Mouse (Mus musculus) lung, adult 18-20 months (tissue): ENCODE measurements around the gene Tmem59.

Experiments
- DNase-seq, 2 experiments: peaks; one replicate each; pipeline ENCODE4 v3.0.0; 2022; ENCODE audit warnings: mixed read lengths in 2 of 2

Gene Tmem59

GRCm38 (mm10) chr4:107178182-107178829 lies at the start of gene Tmem59:
Tmem59 (plus strand) TSS chr4:107178399.
- peak; percentile 98 for DNase-seq

- peak in 1 of 2 experiments; percentile 22 for DNase-seq
Measured at GRCm38 (mm10) chr4:107129373-107129772, 48.8 kb upstream of the Tmem59 start.

GRCm38 (mm10) chr4:107130534-107130933 lies 47.7 kb upstream of the Tmem59 start:
- DNase-seq, result no peak

GRCm38 (mm10) chr4:107134891-107135290 lies 43.3 kb upstream of the Tmem59 start:
- no peak for DNase-seq

GRCm38 (mm10) chr4:107135663-107136062 lies 42.5 kb upstream of the Tmem59 start:
- DNase-seq, result no peak

GRCm38 (mm10) chr4:107136531-107136930 lies 41.7 kb upstream of the Tmem59 start:
- DNase-seq, result no peak

GRCm38 (mm10) chr4:107138948-107139835 lies 39.0 kb upstream of the Tmem59 start:
- DNase-seq, result no peak

- peak; percentile 11 to 25 for DNase-seq
Measured at GRCm38 (mm10) chr4:107139836-107140631, 38.2 kb upstream of the Tmem59 start.

- DNase-seq, result no peak
Measured at GRCm38 (mm10) chr4:107143511-107143910, 34.7 kb upstream of the Tmem59 start.

- no peak for DNase-seq
Measured at GRCm38 (mm10) chr4:107150991-107151390, 27.2 kb upstream of the Tmem59 start.

GRCm38 (mm10) chr4:107152571-107152970 lies 25.6 kb upstream of the Tmem59 start:
- no peak for DNase-seq

- DNase-seq, result no peak
Measured at GRCm38 (mm10) chr4:107156983-107157401, 21.2 kb upstream of the Tmem59 start.

GRCm38 (mm10) chr4:107159166-107159773 lies 18.9 kb upstream of the Tmem59 start:
- DNase-seq, result no peak

GRCm38 (mm10) chr4:107160181-107160580 lies 18.0 kb upstream of the Tmem59 start:
- no peak for DNase-seq

GRCm38 (mm10) chr4:107163341-107163740 lies 14.9 kb upstream of the Tmem59 start:
- DNase-seq, result no peak

GRCm38 (mm10) chr4:107163756-107164587 lies 14.2 kb upstream of the Tmem59 start:
- DNase-seq, result peak; percentile 56 to 73

GRCm38 (mm10) chr4:107166700-107167099 lies 11.5 kb upstream of the Tmem59 start:
- no peak for DNase-seq

- DNase-seq, result no peak
Measured at GRCm38 (mm10) chr4:107167798-107168197, 10.4 kb upstream of the Tmem59 start.

- no peak for DNase-seq
Measured at GRCm38 (mm10) chr4:107177506-107177905, 693 bp upstream of the Tmem59 start.

- DNase-seq, result peak; percentile 47 to 50
Measured at GRCm38 (mm10) chr4:107178830-107179490, 761 bp downstream of the Tmem59 start, which contains the start of gene Tceanc2. Tceanc2 (minus strand) TSS chr4:107179116.

GRCm38 (mm10) chr4:107179561-107179960 lies 1.4 kb downstream of the Tmem59 start:
- DNase-seq, result no peak
